Mouse (Mus musculus) NIH3T3 (cell line): Measurements from ENCODE around the gene Defb19.

Experiments
- DNase-seq: peaks from one replicate; pipeline ENCODE4 v3.0.0-alpha.2; 2012; ENCODE audit warnings: low read depth

Gene Defb19

GRCm38 (mm10) chr2:152580107-152580506, at the start of gene Defb19:
Gene Defb19 (minus strand): TSS chr2:152580312.
- no peak for DNase-seq

GRCm38 (mm10) chr2:152629904-152630303, 49.8 kb upstream of the Defb19 start:
- peak; percentile 45 for DNase-seq

GRCm38 (mm10) chr2:152629239-152629638, 49.1 kb upstream of the Defb19 start:
- DNase-seq, result no peak

- no peak for DNase-seq
Measured at GRCm38 (mm10) chr2:152628066-152628465, 48.0 kb upstream of the Defb19 start.

- DNase-seq, result no peak
Measured at GRCm38 (mm10) chr2:152626774-152627591, 46.9 kb upstream of the Defb19 start, which contains the start of gene Rem1. Gene Rem1 (plus strand): TSS chr2:152626951.

- DNase-seq, result no peak
Measured at GRCm38 (mm10) chr2:152625256-152625655, 45.1 kb upstream of the Defb19 start.

- DNase-seq, result no peak
Measured at GRCm38 (mm10) chr2:152624566-152624965, 44.5 kb upstream of the Defb19 start.

GRCm38 (mm10) chr2:152622953-152623352, 42.8 kb upstream of the Defb19 start, which contains the start of gene Defb25:
Gene Defb25 (minus strand): TSS chr2:152623053.
- no peak for DNase-seq

- no peak for DNase-seq
Measured at GRCm38 (mm10) chr2:152622151-152622550, 42.0 kb upstream of the Defb19 start.

GRCm38 (mm10) chr2:152620367-152621134, 40.4 kb upstream of the Defb19 start:
- DNase-seq, result no peak

GRCm38 (mm10) chr2:152617374-152617773, 37.3 kb upstream of the Defb19 start:
- peak; percentile 54 for DNase-seq

- DNase-seq, result no peak
Measured at GRCm38 (mm10) chr2:152616470-152616869, 36.4 kb upstream of the Defb19 start.

- peak; percentile 91 for DNase-seq
Measured at GRCm38 (mm10) chr2:152615563-152615962, 35.5 kb upstream of the Defb19 start.

GRCm38 (mm10) chr2:152612193-152612592, 32.1 kb upstream of the Defb19 start:
- DNase-seq, result no peak

- DNase-seq, result no peak
Measured at GRCm38 (mm10) chr2:152608719-152609118, 28.6 kb upstream of the Defb19 start.

- no peak for DNase-seq
Measured at GRCm38 (mm10) chr2:152607746-152608145, 27.6 kb upstream of the Defb19 start.

- DNase-seq, result peak; percentile 52
Measured at GRCm38 (mm10) chr2:152604057-152604456, 23.9 kb upstream of the Defb19 start, which contains the start of gene Defb36. Gene Defb36 (plus strand): TSS chr2:152604327.

GRCm38 (mm10) chr2:152601275-152601960, 21.3 kb upstream of the Defb19 start:
- DNase-seq, result no peak

- no peak for DNase-seq
Measured at GRCm38 (mm10) chr2:152600076-152600475, 20.0 kb upstream of the Defb19 start.

- DNase-seq, result no peak
Measured at GRCm38 (mm10) chr2:152599299-152599698, 19.2 kb upstream of the Defb19 start, which contains the start of gene Defb45. Gene Defb45 (minus strand): TSS chr2:152599399.

- no peak for DNase-seq
Measured at GRCm38 (mm10) chr2:152589021-152589420, 8.9 kb upstream of the Defb19 start.

- DNase-seq, result no peak
Measured at GRCm38 (mm10) chr2:152588450-152588849, 8.3 kb upstream of the Defb19 start.
